Mouse (Mus musculus) ES-E14 (cell line): ENCODE results near the gene Olfr1145. TPM values are rescaled to one million over a fixed set of nuclear protein-coding genes. Genes with fewer than 3 reads are reported as not detected.

Experiments
- DNase-seq: peaks from one replicate; pipeline ENCODE4 v3.0.0-alpha.2; 2013; ENCODE audit warnings: low read depth, low spot score
- H3K27ac ChIP-seq: 2 replicates; pipeline ENCODE4 v1.5.1; 2012; ENCODE audit warnings: low read depth, mild to moderate bottlenecking, low read length, moderate library complexity, mixed read lengths; ENCODE audit not compliant: poor library complexity, insufficient read depth, severe bottlenecking
- H3K36me3 ChIP-seq: 2 replicates; pipeline ENCODE4 v1.6.1; 2012; ENCODE audit warnings: mild to moderate bottlenecking, low read length, moderate library complexity, mixed read lengths; ENCODE audit not compliant: control insufficient read depth, poor library complexity, insufficient read depth, severe bottlenecking
- H3K4me1 ChIP-seq, 2 experiments: fragments of 150-350 bp in 1 of 2; sonication (generic) in 1 of 2; 2 replicates each; pipeline ENCODE4 v1.6.1; 2012; ENCODE audit warnings: low read length in 2 of 2, mild to moderate bottlenecking in 1 of 2, mixed read lengths in 1 of 2; ENCODE audit not compliant: control insufficient read depth in 2 of 2, insufficient read depth in 2 of 2, poor library complexity in 1 of 2
- H3K4me3 ChIP-seq, 2 experiments: fragments of 150-350 bp in 1 of 2; sonication (generic) in 1 of 2; 2 replicates each; pipeline ENCODE4 v1.5.1; 2012; ENCODE audit warnings: low read length in 2 of 2, low read depth in 1 of 2, mild to moderate bottlenecking in 1 of 2, mixed read lengths in 1 of 2; ENCODE audit not compliant: insufficient read depth in 1 of 2, poor library complexity in 1 of 2, severe bottlenecking in 1 of 2
- H3K9ac ChIP-seq: 2 replicates; pipeline ENCODE4 v1.6.1; 2012; ENCODE audit warnings: low read depth, mild to moderate bottlenecking, low read length, mixed read lengths; ENCODE audit not compliant: poor library complexity, insufficient read depth, severe bottlenecking
- H3K9me3 ChIP-seq: fragments of 150-350 bp; sonication (generic); 2 replicates; pipeline ENCODE4 v1.6.1; 2012; ENCODE audit warnings: low read depth, mild to moderate bottlenecking, low read length; ENCODE audit not compliant: control insufficient read depth, insufficient read depth
- CHD2 ChIP-seq: IDR thresholded peaks from 2 replicates; pipeline ENCODE4 v1.6.1; 2014; ENCODE audit warnings: mild to moderate bottlenecking, low read depth, low read length, inconsistent platforms
- HCFC1 ChIP-seq: IDR thresholded peaks from 2 replicates; pipeline ENCODE4 v1.6.1; 2012; ENCODE audit warnings: low read length, inconsistent platforms, borderline replicate concordance; ENCODE audit not compliant: insufficient read depth
- MAFK ChIP-seq: IDR thresholded peaks from 2 replicates; pipeline ENCODE4 v1.6.1; 2014; ENCODE audit warnings: mild to moderate bottlenecking, low read depth, low read length, inconsistent platforms; ENCODE audit not compliant: insufficient read depth
- ZC3H11A ChIP-seq: IDR thresholded peaks from 2 replicates; pipeline ENCODE4 v1.6.1; 2012; ENCODE audit warnings: low read depth, mild to moderate bottlenecking, inconsistent platforms, low read length, borderline replicate concordance
- ZNF384 ChIP-seq: IDR thresholded peaks from 2 replicates; pipeline ENCODE4 v1.6.1; 2012; ENCODE audit warnings: low read depth, low read length, inconsistent platforms
- in situ Hi-C, 2 experiments: fragments of 600-800 bp; cut with MboI; formaldehyde crosslinking; loops; one replicate each; pipeline ENCODE4 v1.15.1; 2025; ENCODE audit warnings: low sequenced_read_pairs in 2 of 2, inconsistent platforms in 1 of 2; ENCODE audit not compliant: unreplicated experiment in 2 of 2
- total RNA-seq: library from RNA; depleted of rRNA; stranded (reverse); fragments of 300-350 nt; gene quantifications from 2 replicates; pipeline ENCODE4 v1.2.3, GENCODE M21; 2012; rRNA removed

Gene Olfr1145
- total RNA-seq: not detected in 2 replicates

DNA sequence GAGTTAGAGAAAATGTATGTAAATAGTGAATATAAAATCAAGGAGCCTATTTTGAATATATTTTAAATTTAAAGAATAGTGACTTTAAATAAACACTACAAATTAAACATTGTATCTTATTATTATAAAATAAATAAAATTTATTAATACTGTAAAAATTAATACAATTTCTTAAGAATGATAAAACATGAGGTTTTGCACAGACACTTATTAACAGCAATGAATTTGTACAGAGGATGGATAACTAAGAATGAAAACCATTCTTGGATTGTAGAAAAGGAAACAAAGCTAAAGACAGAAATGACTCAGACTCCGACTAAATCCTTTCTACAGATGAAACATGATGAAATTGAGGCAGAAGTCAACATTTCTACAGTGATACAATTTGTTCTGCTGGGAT is at the start of gene Olfr1145:
Olfr1145 (plus strand) TSS at position 301 of the 400 bp plus-strand sequence.
- Histone ChIP-seq H3K9ac (no peak within 1 kb of the TSS), H3K9me3 (no peaks in the 10 kb centered on the region), H3K27ac (no peak within 1 kb of the TSS), H3K4me3 (no peak within 1 kb of the TSS), H3K36me3 (no peaks in the 10 kb centered on the region), H3K4me1 (no peaks in the 10 kb centered on the region)
- TF ChIP-seq MAFK (no peak), ZNF384 (no peak), CHD2 (no peak), ZC3H11A (no peak), HCFC1 (no peak)
- DNase-seq: no peak
- in situ Hi-C loops: no loop called here

DNA sequence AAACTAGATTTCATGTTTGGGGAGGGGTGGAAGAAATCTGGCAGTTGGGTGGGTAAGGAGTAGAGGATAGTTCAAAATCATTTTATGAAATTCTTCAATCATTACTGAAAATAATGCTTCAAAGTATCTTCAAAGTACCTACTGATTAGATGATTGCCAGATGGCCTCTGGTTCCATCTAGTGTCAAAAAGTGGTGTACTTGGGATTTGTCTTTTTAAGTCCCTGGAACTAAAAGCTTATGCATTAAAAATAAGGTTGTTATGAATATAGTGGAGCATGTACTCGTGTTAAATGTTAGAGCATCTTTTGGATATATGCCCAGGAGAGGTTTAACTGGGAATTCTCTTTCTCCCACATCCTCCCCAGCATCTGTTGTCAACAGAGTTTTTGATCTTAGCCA is 33.5 kb upstream of the Olfr1145 start:
- Histone ChIP-seq H3K4me1 (no peaks in the 10 kb centered on the region), H3K4me3 (no peak overlapping the region), H3K27ac (no peak overlapping the region), H3K9me3 (no peaks in the 10 kb centered on the region), H3K36me3 (no peaks in the 10 kb centered on the region), H3K9ac (no peak overlapping the region)
- in situ Hi-C loops: no loop called here
- TF ChIP-seq HCFC1 (no peak), MAFK (no peak), CHD2 (no peak), ZC3H11A (no peak), ZNF384 (no peak)
- no peak for DNase-seq

DNA sequence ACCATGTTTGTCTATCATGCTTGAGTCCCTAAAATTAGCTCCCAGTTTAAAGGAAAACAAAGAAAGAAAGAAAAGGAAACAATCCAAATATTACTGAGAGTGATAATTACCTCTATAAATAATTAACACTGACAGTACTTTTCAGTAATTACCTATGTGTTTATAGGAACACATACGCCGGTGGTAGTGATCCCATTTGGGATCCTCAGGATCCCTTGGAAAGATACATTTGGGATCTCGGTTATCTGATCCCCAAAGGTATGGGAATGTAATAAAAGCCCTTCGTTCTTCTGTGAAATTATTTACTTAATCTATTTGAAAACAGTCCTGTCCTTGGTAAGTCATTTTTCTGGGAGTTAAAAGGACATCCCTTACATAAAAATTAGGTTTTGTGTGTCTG is 30.4 kb upstream of the Olfr1145 start, which contains the start of gene Olfr152:
Olfr152 (plus strand) TSS at position 301 of the 400 bp plus-strand sequence.
- Histone ChIP-seq H3K27ac (no peak within 1 kb of the TSS), H3K9me3 (no peaks in the 10 kb centered on the region), H3K4me3 (no peak within 1 kb of the TSS), H3K9ac (no peak within 1 kb of the TSS), H3K4me1 (no peaks in the 10 kb centered on the region), H3K36me3 (no peaks in the 10 kb centered on the region)
- DNase-seq: no peak
- TF ChIP-seq ZNF384 (no peak), HCFC1 (no peak), MAFK (no peak), ZC3H11A (no peak), CHD2 (no peak)
- in situ Hi-C loops: no loop called here

DNA sequence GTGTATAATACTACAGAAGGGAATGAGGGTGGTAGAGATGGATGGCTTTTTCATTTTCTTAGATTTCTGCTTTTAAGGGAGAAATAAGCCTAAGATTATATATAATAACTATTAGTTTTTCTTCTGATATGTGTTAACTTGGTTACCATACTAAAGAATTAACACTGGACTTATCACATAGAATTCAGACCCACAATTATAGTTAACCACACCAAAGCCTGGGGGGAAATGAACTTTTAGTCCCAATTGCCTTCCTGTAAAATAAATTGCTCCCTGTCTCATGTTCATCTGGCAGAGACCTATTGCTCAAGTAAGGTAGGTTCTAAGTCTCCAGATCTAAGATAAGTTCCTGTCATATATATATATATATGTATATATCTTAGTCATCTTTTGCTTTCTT is 9.3 kb upstream of the Olfr1145 start, which contains the start of gene Olfr1143:
Olfr1143 (plus strand) TSS at position 301 of the 400 bp plus-strand sequence.
- TF ChIP-seq MAFK (no peak), ZNF384 (no peak), HCFC1 (no peak), CHD2 (no peak), ZC3H11A (no peak)
- H3K27ac ChIP-seq: no peak within 1 kb of the TSS
- no peak within 1 kb of the TSS for H3K4me3 ChIP-seq
- no peaks in the 10 kb centered on the region for H3K9me3 ChIP-seq
- H3K9ac ChIP-seq: no peak within 1 kb of the TSS
- DNase-seq: no peak
- no peaks in the 10 kb centered on the region for H3K36me3 ChIP-seq
- H3K4me1 ChIP-seq: no peaks in the 10 kb centered on the region
- in situ Hi-C loops: no loop called here

DNA sequence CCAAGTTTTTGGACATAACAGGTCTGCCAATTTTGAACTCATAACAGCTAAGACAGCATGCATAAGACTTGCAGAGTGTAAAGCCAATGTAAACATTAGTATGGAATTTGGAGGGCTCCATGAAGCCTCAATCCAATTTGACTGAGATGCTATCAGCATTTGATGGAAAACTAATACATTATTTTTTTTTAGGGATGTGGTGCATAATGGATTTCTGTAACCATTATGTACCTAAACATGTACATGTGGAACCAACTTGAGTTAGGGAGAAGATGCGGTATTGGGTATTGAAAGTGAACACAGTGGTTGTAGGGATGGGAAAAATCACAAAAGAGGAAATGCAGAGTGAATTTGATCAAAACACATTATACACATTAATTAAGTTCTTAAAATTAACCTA is 20.6 kb downstream of the Olfr1145 start, which contains the start of gene Olfr1148:
Olfr1148 (plus strand) TSS at position 301 of the 400 bp plus-strand sequence.
- Histone ChIP-seq H3K4me3 (no peak within 1 kb of the TSS), H3K36me3 (no peaks in the 10 kb centered on the region), H3K9ac (no peak within 1 kb of the TSS), H3K27ac (no peak within 1 kb of the TSS), H3K9me3 (no peaks in the 10 kb centered on the region), H3K4me1 (no peaks in the 10 kb centered on the region)
- TF ChIP-seq ZC3H11A: no peak
- TF ChIP-seq CHD2: no peak
- TF ChIP-seq ZNF384: no peak
- no peak for TF ChIP-seq HCFC1
- no peak for TF ChIP-seq MAFK
- in situ Hi-C loops: no loop called here
- no peak for DNase-seq
